Mouse (Mus musculus) kidney, adult 11 months (tissue): ENCODE data around the gene Btbd7.

Experiments used
- DNase-seq: peaks from one replicate; pipeline ENCODE4 v3.0.0; 2022

The Btbd7 gene

GRCm38 (mm10) chr12:102878031-102878823 is at the start of gene Btbd7:
Btbd7 (minus strand) TSS chr12:102878471.
- peak; percentile 96 for DNase-seq

GRCm38 (mm10) chr12:102916073-102916472 is 37.8 kb upstream of the Btbd7 start:
- DNase-seq: no peak

GRCm38 (mm10) chr12:102908191-102908590 is 29.9 kb upstream of the Btbd7 start:
- no peak for DNase-seq

- no peak for DNase-seq
Observed at GRCm38 (mm10) chr12:102899091-102899490, 20.8 kb upstream of the Btbd7 start, which contains the start of gene Cox8c. Cox8c (plus strand) TSS chr12:102899316.

GRCm38 (mm10) chr12:102888568-102888967 is 10.3 kb upstream of the Btbd7 start:
- no peak for DNase-seq

DNA sequence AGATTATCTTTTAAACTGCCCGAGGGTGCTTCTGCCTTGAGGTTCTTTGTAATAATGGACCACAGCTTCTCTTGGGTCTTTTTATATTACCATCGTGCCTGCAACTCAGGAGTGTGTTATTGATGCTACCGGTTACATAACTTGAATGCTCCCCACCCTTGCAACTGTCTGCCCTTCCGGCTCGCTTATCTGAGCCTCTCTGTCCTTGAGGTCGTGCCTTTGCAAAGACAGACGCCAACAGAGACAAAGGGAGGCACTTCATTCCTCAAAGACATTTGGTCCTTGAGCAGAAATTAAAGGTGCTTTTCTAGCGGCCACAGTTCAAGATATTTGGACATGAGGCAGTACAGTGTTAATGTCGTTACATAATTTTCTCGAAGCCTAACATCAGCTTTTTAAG is 9.1 kb upstream of the Btbd7 start:
- DNase-seq: no peak

DNA sequence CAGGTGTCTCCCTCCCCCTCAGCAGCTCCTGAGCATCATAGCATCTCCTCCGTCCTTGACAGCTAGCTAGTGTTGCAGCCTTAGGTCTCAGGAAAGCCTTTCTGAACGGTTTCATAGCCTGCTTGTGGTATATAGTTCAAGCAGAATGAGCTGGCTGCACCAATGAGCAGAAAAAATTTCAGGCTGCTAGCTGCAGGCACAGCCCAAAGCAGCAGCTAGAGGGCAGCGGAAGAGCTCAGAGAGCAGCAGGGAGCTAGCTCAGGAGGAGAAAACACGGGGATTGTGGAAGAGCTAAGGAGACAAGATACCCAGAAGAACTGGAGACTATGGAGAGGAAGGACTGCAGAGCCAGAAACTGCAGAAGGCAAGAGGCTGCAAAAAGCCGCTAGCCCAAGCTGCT is 7.5 kb upstream of the Btbd7 start:
- no peak for DNase-seq

GRCm38 (mm10) chr12:102878901-102879300 is 630 bp upstream of the Btbd7 start:
- no peak for DNase-seq

- peak; percentile 37 for DNase-seq
Observed at GRCm38 (mm10) chr12:102877301-102878030, 805 bp downstream of the Btbd7 start.

DNA sequence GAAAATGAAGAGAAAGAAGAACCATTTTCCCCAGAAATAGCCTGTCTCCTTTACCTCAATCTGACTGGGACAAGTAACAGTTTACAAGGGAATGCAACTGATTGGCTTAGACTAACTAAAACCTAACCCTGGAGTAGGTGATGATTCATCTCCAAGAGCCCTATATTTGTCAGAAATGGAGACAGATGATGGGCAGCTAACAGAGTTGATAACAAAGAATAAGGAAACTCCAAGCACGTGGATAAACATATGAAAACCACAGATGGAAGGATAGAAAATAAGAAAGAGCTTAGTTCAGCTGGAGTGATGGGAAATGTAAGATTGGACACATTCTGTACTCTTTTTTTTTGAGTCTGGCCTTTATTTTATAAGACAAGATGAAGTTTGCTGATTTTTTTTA is 7.7 kb downstream of the Btbd7 start:
- DNase-seq: no peak

- DNase-seq: no peak
Observed at GRCm38 (mm10) chr12:102869802-102870201, 8.5 kb downstream of the Btbd7 start.

- DNase-seq: no peak
Observed at GRCm38 (mm10) chr12:102860806-102861205, 17.5 kb downstream of the Btbd7 start.

DNA sequence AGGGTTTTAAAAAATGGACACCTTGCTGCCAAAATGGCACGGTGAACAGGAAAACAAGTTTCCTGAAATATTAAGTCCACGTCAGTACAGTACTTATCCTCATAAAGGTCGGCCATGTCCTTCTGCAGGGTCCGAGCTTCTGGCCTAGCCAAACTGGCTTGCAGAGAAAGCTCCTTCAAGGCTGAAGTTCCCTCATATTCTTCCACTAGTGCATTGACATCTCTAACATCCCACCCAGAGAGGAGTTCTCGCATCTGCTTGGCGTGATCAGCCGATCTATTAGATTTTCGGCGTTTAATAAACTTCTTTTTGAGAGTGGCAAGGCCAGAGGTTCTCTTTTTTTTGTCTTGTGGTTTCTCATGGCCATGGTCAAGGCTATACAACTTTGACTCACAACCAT is 40.0 kb downstream of the Btbd7 start:
- DNase-seq: no peak

- no peak for DNase-seq
Observed at GRCm38 (mm10) chr12:102832746-102833300, 45.4 kb downstream of the Btbd7 start.

DNA sequence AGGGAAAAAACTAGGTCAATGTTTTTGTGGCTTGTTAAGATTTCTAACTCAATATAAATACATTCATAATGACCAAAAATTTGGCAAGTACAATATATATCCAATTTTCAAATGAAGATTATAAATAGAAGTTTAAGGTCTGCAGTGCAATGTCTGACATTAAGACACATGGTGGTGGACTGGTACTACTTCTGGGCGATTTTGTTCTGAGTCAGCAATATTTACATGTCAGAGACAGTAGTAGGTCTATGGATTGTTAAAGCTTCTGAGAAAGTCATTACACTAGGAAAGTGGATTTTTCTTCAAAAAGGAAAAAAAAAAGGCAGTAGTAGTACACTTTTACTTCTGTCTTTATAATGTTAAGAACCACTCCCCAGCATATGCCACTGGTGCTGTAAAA is 46.4 kb downstream of the Btbd7 start:
- no peak for DNase-seq

GRCm38 (mm10) chr12:102827119-102827518 is 51.2 kb downstream of the Btbd7 start:
- no peak for DNase-seq

- no peak for DNase-seq
Observed at GRCm38 (mm10) chr12:102826399-102826798, 51.9 kb downstream of the Btbd7 start.

DNA sequence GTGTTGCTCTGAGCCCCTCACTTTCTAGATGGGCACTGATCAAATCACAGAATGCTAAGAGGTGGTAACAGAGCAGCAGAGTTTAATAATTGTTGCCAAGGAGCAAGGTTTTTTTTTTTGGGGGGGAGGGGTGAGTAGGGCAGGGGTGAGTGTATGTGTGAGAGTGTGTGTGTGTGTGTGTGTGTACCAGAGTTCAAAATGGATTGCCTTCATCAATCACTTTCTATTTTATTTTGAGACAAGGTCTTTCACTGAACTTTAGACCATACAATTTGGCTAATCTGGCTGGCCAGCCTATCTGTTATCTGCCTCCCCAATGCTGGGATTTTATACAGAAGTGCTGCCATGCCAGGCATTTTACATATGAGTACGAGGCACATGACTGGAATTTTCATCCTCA is 63.4 kb downstream of the Btbd7 start:
- DNase-seq: no peak

DNA sequence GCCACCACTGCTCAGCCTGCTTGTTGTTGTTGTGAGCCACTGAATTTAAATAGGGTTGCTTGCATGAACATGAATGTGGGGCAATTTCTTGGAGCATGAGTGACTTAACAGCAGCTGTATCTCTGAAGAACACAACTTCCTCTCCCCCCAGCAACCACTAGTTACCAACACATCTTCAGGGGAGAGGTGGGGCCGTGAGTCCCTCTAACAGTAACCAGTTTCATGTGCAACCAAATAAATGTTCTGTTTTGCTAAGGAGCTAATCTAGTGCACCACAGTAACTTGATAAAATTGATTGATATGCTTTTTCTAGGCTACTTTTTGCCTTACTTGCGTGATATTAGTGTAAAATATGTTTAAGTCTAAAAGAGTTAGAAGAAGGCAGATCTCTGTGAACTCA is 78.7 kb downstream of the Btbd7 start:
- no peak for DNase-seq

DNA sequence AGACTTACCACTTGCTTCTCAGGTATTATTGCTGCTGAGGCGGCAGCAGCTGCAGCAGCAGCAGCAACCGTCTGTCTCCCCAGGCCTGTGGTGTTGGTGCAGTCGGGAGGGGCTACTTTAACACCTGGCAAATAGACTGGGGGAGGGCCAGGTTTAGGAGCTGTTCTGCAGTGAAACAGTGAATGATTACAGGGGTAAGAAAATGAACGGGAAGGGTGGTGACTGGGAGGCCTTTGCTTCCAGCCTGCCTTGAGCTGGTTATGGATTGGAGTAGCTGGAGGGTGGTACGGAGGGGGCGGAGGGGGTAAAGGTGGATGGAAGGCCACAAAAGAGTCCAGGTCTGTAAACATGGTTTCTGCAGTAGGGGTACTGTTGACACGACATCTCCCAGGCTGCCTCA is 90.3 kb downstream of the Btbd7 start:
- no peak for DNase-seq

DNA sequence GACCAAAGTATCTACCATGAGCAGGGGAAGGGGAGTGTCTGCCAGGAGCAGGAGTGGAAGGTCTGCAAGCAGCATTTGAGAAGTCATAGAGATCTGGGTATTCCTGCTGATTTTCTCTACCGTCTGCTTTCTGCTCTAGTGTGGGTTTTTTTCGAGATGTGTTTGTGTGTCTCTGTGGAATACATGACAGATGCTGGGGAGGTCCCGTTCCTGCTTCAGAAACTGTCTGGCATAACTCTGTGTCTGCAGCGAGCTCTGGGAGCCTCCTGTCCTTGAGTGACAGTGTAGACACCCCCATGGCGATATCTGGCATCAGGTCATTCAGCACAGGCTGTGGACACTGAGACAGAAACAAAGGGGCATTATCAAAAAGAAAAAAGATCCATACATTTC is 92.7 kb downstream of the Btbd7 start:
- no peak for DNase-seq

DNA sequence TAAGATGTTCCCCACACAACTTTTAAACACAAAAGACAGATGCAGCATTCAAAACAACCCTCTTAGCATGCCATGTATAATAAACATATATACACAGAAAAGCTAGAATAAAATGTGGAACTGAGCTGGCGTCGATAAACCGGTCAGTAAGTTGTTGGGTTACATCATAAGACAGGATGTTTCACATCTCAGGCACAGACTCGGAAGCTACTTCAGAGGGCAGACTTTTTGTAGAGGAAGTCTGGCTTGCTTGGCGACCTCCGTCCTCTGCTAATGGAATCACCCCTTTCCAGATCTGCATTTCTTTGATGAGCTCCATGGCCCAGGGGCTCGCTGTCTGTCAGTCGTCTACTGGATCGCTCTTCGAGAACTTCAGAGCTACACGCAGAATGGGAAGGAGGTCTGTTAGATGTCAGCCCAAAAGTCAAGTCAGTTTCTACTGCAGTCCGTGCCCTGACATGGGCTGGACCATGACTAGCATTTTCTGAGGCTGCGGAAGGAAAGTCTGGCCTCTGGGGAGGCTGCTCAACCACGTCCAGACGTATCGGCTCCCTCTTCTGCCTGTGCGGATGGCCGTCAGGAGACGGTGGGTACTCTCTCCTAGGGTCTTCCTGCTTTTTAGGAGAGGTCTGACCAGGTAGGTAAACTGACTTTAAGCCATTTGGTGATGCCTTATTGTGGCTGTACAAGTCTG is 93.2 kb downstream of the Btbd7 start:
- DNase-seq: no peak

- DNase-seq: no peak
Observed at GRCm38 (mm10) chr12:102782841-102783240, 95.4 kb downstream of the Btbd7 start.
